Mouse (Mus musculus) small intestine, adult 2 months (tissue): ENCODE measurements around the gene Ptprm.

ENCODE experiments used
- CTCF ChIP-seq: fragments of 200-500 bp; IDR thresholded peaks from 2 replicates; pipeline ENCODE4 v1.5.1; 2012; ENCODE audit warnings: low read depth, mild to moderate bottlenecking, control low read depth, inconsistent platforms, low read length, moderate library complexity, mixed read lengths; ENCODE audit not compliant: insufficient replicate concordance, insufficient read length; ENCODE audit errors: extremely low read depth
- POLR2A ChIP-seq: fragments of 200-500 bp; IDR thresholded peaks from 2 replicates; pipeline ENCODE4 v1.6.1; 2012; ENCODE audit warnings: low read depth, mild to moderate bottlenecking, control low read depth, inconsistent platforms, low read length, moderate library complexity

DNA sequence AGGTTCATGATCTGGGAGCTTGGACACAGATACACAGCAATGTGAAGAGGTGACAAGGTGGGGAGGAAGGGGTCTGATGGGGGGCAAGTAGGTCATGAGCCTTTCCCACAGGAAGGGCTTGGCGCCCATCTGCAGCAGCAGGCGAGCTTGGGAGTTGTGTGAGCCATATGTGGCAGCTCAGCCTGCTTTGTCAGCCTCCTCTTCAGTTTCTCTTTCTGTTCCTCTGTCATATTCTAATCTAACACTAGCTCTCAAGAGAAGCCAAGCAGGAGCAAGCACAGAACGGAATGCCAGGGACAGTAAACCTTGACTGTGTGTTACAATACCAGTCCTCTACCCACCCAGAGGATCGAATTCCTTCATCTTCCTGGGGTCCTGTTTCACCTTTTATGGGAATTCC lies 94.2 kb downstream of the Ptprm start:
- TF ChIP-seq CTCF = no peak
- no peak for TF ChIP-seq POLR2A
